In genomic region chr1:131431456-131432246, GRCm38 (mm10) we compare ENCODE assay signal across 8 mouse cellular contexts.
DNase-seq lines count a peak whose midpoint lies in the region; ATAC-seq and TF ChIP-seq lines count a peak whose summit lies in the region.

No protein-coding gene starts in this region.

- no peak overlapping the region for H3K4me3 ChIP-seq in limb, embryonic 13.5 days
- no peak overlapping the region for H3K4me3 ChIP-seq in limb, embryonic 10.5 days
- no peak overlapping the region for H3K4me3 ChIP-seq in heart, adult 2 months
- H3K4me3 ChIP-seq in liver, embryonic 13.5 days (replicated peaks) = no peak overlapping the region

- H3K27me3 ChIP-seq in limb, embryonic 13.5 days = no peaks in the 10 kb centered on the region
- H3K27me3 ChIP-seq in limb, embryonic 10.5 days (ENCODE audit: low read depth, poor library complexity, severe bottlenecking) = no peaks in the 10 kb centered on the region
- H3K27me3 ChIP-seq in heart, adult 2 months (ENCODE audit: control insufficient read depth, insufficient read depth, low read length) = no peaks in the 10 kb centered on the region
- no peaks in the 10 kb centered on the region for H3K27me3 ChIP-seq in liver, embryonic 13.5 days

- no peaks in the 10 kb centered on the region for H3K36me3 ChIP-seq in limb, embryonic 13.5 days
- peaks cover 7% of the 10 kb centered on the region for H3K36me3 ChIP-seq in limb, embryonic 10.5 days
- H3K36me3 ChIP-seq in heart, adult 2 months (ENCODE audit: control insufficient read depth, insufficient read depth, low read length) = peaks cover 23% of the 10 kb centered on the region
- H3K36me3 ChIP-seq in liver, embryonic 13.5 days = no peaks in the 10 kb centered on the region

- H3K9ac ChIP-seq in limb, embryonic 13.5 days = no peak overlapping the region
- no peak overlapping the region for H3K9ac ChIP-seq in heart, adult 2 months (ENCODE audit: low read depth, low read length)
- no peak overlapping the region for H3K9ac ChIP-seq in liver, embryonic 13.5 days

- peak overlapping the region; percentile 15; the same call in 1 of the 2 replicates for H3K27ac ChIP-seq in limb, embryonic 13.5 days
- H3K27ac ChIP-seq in limb, embryonic 10.5 days = no peak overlapping the region
- peak overlapping the region; percentile 68 for H3K27ac ChIP-seq in heart, adult 2 months
- peak overlapping the region; percentile 1; the same call in 1 of the 2 replicates for H3K27ac ChIP-seq in liver, embryonic 13.5 days

- WGBS in limb, embryonic 13.5 days = 58% methylated on average over 5 of the region's 5 CpGs
- 72% methylated on average over 5 of the region's 5 CpGs for WGBS in limb, embryonic 10.5 days
- WGBS in heart, adult 2 months = 13% methylated on average over 5 of the region's 5 CpGs
- 71% methylated on average over 5 of the region's 5 CpGs for WGBS in liver, embryonic 13.5 days (ENCODE audit: insufficient replicate concordance)

- peaks cover 57% of the 10 kb centered on the region for H3K4me1 ChIP-seq in limb, embryonic 13.5 days
- H3K4me1 ChIP-seq in limb, embryonic 10.5 days = peaks cover 46% of the 10 kb centered on the region
- H3K4me1 ChIP-seq in heart, adult 2 months (ENCODE audit: control insufficient read depth, insufficient read depth, low read length) = peaks cover 16% of the 10 kb centered on the region
- peaks cover 12% of the 10 kb centered on the region; the same call in 1 of the 2 replicates for H3K4me1 ChIP-seq in liver, embryonic 13.5 days (replicated peaks)

- TF ChIP-seq EP300 in heart, adult 2 months (IDR thresholded peaks at IDR 0.05; ENCODE audit: insufficient read depth, low read depth, low read length) = peak; percentile 90

- no peak overlapping the region for H3K4me2 ChIP-seq in limb, embryonic 13.5 days (replicated peaks)
- no peak overlapping the region for H3K4me2 ChIP-seq in liver, embryonic 13.5 days

- no peaks in the 10 kb centered on the region for H3K9me3 ChIP-seq in limb, embryonic 13.5 days
- H3K9me3 ChIP-seq in limb, embryonic 10.5 days (replicated peaks) = no peaks in the 10 kb centered on the region
- H3K9me3 ChIP-seq in liver, embryonic 13.5 days (replicated peaks) = no peaks in the 10 kb centered on the region

- H3K79me2 ChIP-seq in heart, adult 2 months (replicated peaks; ENCODE audit: control insufficient read depth, insufficient read depth, low read length) = peaks cover 3% of the 10 kb centered on the region

- 0 out of 2 replicates have a peak, but pooled peaks have one; percentile 34 for ATAC-seq in limb, embryonic 13.5 days (ENCODE audit: low FRiP score, low read depth)
- peak; percentile 57 for ATAC-seq in liver, embryonic 13.5 days (ENCODE audit: low read depth)

- TF ChIP-seq CTCF in heart, adult 2 months (IDR thresholded peaks at IDR 0.05) = no peak

- intact Hi-C loops in heart, adult 2 months (cut with DNase I) = loop anchor here (5.0 kb wide), 2 partner anchors 69 to 96 kb away; partner anchors contain the start of genes Fam72a and Srgap2

- DNase-seq in limb, embryonic 10.5 days (ENCODE audit: low spot score) = no peak
- peak; percentile 93 for DNase-seq in brain, adult 2 months (ENCODE audit: low read depth, low spot score)
- DNase-seq in heart, adult 2 months = peak; percentile 72 to 84
- peak; percentile 53 for DNase-seq in kidney, adult 9 months
- no peak for DNase-seq in liver, embryonic 13.5 days
- peak; percentile 79 to 90 for DNase-seq in right cerebral cortex, postnatal 10 days (ENCODE audit: low spot score in 2 of 2)
- DNase-seq in natural killer cell, adult 2 months (ENCODE audit: low spot score in 2 of 2) = no peak

- 0 out of 2 replicates have a peak, but pooled peaks have one; percentile 5 for TF ChIP-seq POLR2A in heart, adult 2 months (IDR thresholded peaks at IDR 0.05; ENCODE audit: insufficient read depth, low read depth, low read length)

Comparison
In these comparisons a context has a peak if more than half of its experiments do, and no peak if none do; other contexts are left out.
1. DNase-seq: peak in brain, adult 2 months (single experiment), heart, adult 2 months (2 of 2), kidney, adult 9 months (single experiment) and right cerebral cortex, postnatal 10 days (2 of 2); none in limb, embryonic 10.5 days (single experiment), liver, embryonic 13.5 days (single experiment) and natural killer cell, adult 2 months (0 of 2).